Mouse (Mus musculus): ENCODE measurements at regions not wholly inside any gene's neighbourhood (a gene's known extent, or its start where the extent isn't known, plus 50 kb on each side); places are given as distances from the start of the nearest gene placed in this dataset.
"Not testable (repeated sequence)": the region's sequence is repeated elsewhere in the genome, so short reads cannot be mapped to it uniquely, and the experiment has no call there.

GRCm38 (mm10) chr3:157371509-157371908 is 162.5 kb upstream of the Zranb2 start:
- Histone ChIP-seq H3K36me3 (replicated peaks) (no peaks in the 10 kb centered on the region), H3K4me2 (no peak overlapping the region), H3K9me3 (no peaks in the 10 kb centered on the region), H3K9ac (no peak overlapping the region), H3K4me3 (no peak overlapping the region), H3K27ac (no peak overlapping the region), H3K4me1 (no peaks in the 10 kb centered on the region), H3K27me3 (replicated peaks) (no peaks in the 10 kb centered on the region)
- ATAC-seq (replicated peaks) = no peak
- WGBS = 81% methylated on average over 3 of the region's 3 CpGs

DNA sequence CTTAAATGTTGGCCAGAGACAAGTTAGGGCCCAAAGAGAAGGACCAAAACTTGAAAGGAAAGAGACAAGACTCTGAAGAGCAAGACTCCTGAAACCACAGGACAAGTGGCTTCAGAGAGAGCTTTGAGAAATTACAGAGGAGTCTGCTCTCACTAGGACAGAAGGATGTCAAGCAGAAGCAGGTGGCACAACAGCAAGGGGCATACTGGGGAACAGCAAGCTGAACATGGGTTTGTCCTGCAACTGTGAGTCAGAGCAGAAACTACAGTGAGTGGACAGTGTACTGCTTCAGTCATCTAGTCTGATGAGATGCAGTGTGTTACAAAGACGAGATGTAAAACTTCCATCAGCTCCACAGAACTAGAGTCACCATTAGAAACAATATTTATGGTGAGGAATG is 160.6 kb upstream of the Zranb2 start:
- H3K4me3 ChIP-seq = no peak overlapping the region
- no peaks in the 10 kb centered on the region for H3K36me3 ChIP-seq (replicated peaks)
- H3K4me2 ChIP-seq = no peak overlapping the region
- whole genome bisulfite sequencing = 74% methylated on average over 1 of the region's 1 CpGs
- H3K9ac ChIP-seq = no peak overlapping the region
- H3K9me3 ChIP-seq = no peaks in the 10 kb centered on the region
- no peaks in the 10 kb centered on the region for H3K27me3 ChIP-seq (replicated peaks)
- no peak overlapping the region for H3K27ac ChIP-seq
- ATAC-seq (replicated peaks) = no peak
- H3K4me1 ChIP-seq = no peaks in the 10 kb centered on the region

GRCm38 (mm10) chr3:157374178-157374577 is 159.8 kb upstream of the Zranb2 start:
- Histone ChIP-seq H3K27ac (no peak overlapping the region), H3K9me3 (no peaks in the 10 kb centered on the region), H3K9ac (no peak overlapping the region), H3K4me2 (no peak overlapping the region), H3K36me3 (replicated peaks) (no peaks in the 10 kb centered on the region), H3K4me1 (no peaks in the 10 kb centered on the region), H3K4me3 (no peak overlapping the region), H3K27me3 (replicated peaks) (no peaks in the 10 kb centered on the region)
- WGBS = 60% methylated on average over 1 of the region's 1 CpGs
- no peak for ATAC-seq (replicated peaks)

- H3K27ac ChIP-seq = no peak overlapping the region
- no peaks in the 10 kb centered on the region for H3K27me3 ChIP-seq (replicated peaks)
- 89% methylated on average over 8 of the region's 8 CpGs for WGBS
- H3K9ac ChIP-seq = no peak overlapping the region
- no peaks in the 10 kb centered on the region for H3K4me1 ChIP-seq
- H3K4me2 ChIP-seq = no peak overlapping the region
- no peak overlapping the region for H3K4me3 ChIP-seq
- no peak for ATAC-seq (replicated peaks)
- no peaks in the 10 kb centered on the region for H3K36me3 ChIP-seq (replicated peaks)
- H3K9me3 ChIP-seq = no peaks in the 10 kb centered on the region
Observed at GRCm38 (mm10) chr3:157377531-157377930, 156.4 kb upstream of the Zranb2 start.

DNA sequence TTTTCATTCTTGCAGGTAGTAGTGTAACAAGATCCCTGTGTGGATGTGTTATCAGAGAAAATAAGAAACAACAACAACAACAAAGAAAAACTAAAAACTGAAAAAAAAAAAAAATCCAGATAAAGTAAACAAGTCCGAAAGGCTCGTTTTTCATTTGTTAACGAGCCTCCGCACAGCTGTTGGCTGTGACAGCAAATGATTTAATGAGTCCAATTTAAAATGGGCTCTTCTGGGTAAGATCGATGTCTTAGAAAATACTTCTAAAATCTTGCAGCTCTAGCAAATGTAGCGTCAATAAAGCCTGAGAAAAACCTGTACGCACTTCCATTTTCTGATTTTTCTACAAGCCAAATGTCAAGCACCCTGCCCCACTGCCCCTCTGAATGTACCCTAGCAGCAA is 155.8 kb upstream of the Zranb2 start:
- H3K4me2 ChIP-seq = no peak overlapping the region
- no peaks in the 10 kb centered on the region for H3K4me1 ChIP-seq
- WGBS = 84% methylated on average over 7 of the region's 7 CpGs
- no peaks in the 10 kb centered on the region for H3K27me3 ChIP-seq (replicated peaks)
- H3K27ac ChIP-seq = no peak overlapping the region
- no peak for ATAC-seq (replicated peaks)
- H3K9me3 ChIP-seq = no peaks in the 10 kb centered on the region
- H3K36me3 ChIP-seq (replicated peaks) = no peaks in the 10 kb centered on the region
- H3K4me3 ChIP-seq = no peak overlapping the region
- no peak overlapping the region for H3K9ac ChIP-seq

GRCm38 (mm10) chr3:157391835-157392234 is 142.1 kb upstream of the Zranb2 start:
- Histone ChIP-seq H3K9ac (no peak overlapping the region), H3K4me1 (no peaks in the 10 kb centered on the region), H3K36me3 (replicated peaks) (no peaks in the 10 kb centered on the region), H3K27me3 (replicated peaks) (no peaks in the 10 kb centered on the region), H3K27ac (no peak overlapping the region), H3K4me2 (no peak overlapping the region), H3K4me3 (no peak overlapping the region), H3K9me3 (no peaks in the 10 kb centered on the region)
- ATAC-seq (replicated peaks) = no peak
- WGBS = 73% methylated on average over 1 of the region's 1 CpGs

DNA sequence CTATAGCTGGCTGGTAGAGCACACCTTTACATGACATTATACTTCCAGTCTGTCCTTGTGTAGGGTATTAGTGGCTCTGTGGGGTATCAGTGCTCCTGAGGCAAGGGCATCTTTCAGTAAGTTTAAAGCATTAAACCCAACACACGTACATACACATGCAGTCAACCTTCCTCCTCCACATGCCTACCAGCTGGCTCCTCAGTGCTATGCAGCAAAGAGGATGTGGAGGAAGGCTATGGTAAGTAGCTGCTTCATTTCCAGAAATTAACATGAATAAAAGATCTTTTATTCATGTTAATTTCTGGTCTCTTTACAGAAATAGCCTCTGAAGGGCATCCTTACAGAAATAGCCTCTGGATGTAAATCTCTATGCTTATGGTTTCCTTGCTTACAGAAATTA is 140.1 kb upstream of the Zranb2 start:
- Histone ChIP-seq H3K9me3 (no peaks in the 10 kb centered on the region), H3K4me1 (no peaks in the 10 kb centered on the region), H3K9ac (no peak overlapping the region), H3K4me2 (no peak overlapping the region), H3K36me3 (replicated peaks) (no peaks in the 10 kb centered on the region), H3K27me3 (replicated peaks) (no peaks in the 10 kb centered on the region), H3K4me3 (no peak overlapping the region), H3K27ac (no peak overlapping the region)
- WGBS = 77% methylated on average over 1 of the region's 1 CpGs
- no peak for ATAC-seq (replicated peaks)

DNA sequence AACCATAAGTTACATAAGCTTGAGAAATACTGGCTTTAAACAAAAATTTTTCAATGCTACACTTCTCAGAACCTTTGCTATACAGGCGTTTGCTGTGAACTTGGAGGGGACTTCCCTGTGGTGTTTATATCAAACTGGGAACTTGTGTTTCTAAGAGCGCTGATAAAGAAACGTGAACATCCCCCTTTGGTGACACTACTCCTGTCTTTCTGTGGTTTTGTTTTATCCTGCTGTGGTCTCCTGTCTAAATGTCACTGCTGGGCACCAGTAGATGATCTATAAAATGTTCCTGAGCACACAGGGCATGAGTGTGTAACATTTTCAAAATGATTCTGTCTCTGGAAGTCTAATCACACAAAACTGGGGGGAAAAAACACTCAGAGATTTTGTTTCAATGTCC is 134.1 kb upstream of the Zranb2 start:
- Histone ChIP-seq H3K36me3 (replicated peaks) (no peaks in the 10 kb centered on the region), H3K9me3 (no peaks in the 10 kb centered on the region), H3K4me1 (no peaks in the 10 kb centered on the region), H3K4me3 (no peak overlapping the region), H3K27me3 (replicated peaks) (no peaks in the 10 kb centered on the region), H3K27ac (no peak overlapping the region), H3K9ac (no peak overlapping the region), H3K4me2 (no peak overlapping the region)
- ATAC-seq (replicated peaks) = no peak
- 81% methylated on average over 3 of the region's 3 CpGs for WGBS

GRCm38 (mm10) chr3:157404054-157404453 is 129.9 kb upstream of the Zranb2 start:
- Histone ChIP-seq H3K4me1 (no peaks in the 10 kb centered on the region), H3K4me2 (no peak overlapping the region), H3K9ac (no peak overlapping the region), H3K4me3 (no peak overlapping the region), H3K27me3 (replicated peaks) (no peaks in the 10 kb centered on the region), H3K27ac (no peak overlapping the region), H3K36me3 (replicated peaks) (no peaks in the 10 kb centered on the region), H3K9me3 (no peaks in the 10 kb centered on the region)
- no peak for ATAC-seq (replicated peaks)
- 90% methylated on average over 3 of the region's 3 CpGs for WGBS

DNA sequence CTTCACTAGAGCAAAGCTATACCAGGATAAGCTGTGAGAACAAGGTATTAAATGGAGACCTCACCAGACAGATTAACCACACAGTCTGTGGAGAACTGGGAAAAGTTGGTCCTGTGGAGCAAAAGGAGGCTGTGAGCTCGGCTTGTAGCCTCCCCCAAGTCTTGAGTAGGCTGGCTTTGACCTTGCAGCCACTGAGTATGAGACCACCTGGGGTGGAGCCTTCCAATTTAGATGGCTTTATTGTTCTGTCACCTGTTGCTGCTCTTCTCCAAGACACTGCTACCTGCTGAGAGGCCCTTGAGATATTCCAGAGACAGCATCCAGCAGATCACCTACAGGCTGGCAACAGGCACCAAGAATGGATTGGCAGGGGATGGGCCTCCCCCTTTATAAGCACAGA is 110.5 kb upstream of the Zranb2 start:
- H3K27ac ChIP-seq; H3K9ac ChIP-seq; H3K4me2 ChIP-seq; H3K9me3 ChIP-seq; H3K4me1 ChIP-seq; H3K27me3 ChIP-seq (replicated peaks); H3K4me3 ChIP-seq; ATAC-seq (replicated peaks); H3K36me3 ChIP-seq (replicated peaks): not testable (repeated sequence)
- WGBS = 44% methylated on average over 1 of the region's 1 CpGs

DNA sequence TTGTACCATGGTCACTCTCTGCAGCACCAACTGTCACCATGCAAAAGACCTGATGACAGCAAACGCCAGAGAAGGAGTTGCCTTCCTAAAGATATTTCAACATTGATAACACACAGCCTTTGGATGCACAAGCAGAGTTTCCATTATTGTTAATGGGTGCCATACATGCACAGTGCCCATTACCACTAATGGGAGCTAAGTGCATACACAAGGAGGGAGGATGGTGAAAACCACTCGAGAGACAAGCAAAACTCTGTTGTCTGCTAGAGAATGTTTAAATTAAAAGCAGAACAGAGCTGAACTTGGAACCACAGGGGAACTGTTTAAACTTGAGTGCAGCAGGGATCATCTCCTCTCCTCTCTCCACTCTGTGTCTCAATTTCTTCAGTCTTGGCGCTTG is 107.2 kb upstream of the Zranb2 start:
- H3K4me3 ChIP-seq = no peak overlapping the region
- H3K4me2 ChIP-seq = no peak overlapping the region
- no peaks in the 10 kb centered on the region for H3K27me3 ChIP-seq (replicated peaks)
- 84% methylated on average over 3 of the region's 3 CpGs for WGBS
- no peak overlapping the region for H3K9ac ChIP-seq
- no peaks in the 10 kb centered on the region for H3K36me3 ChIP-seq (replicated peaks)
- ATAC-seq (replicated peaks) = no peak
- no peak overlapping the region for H3K27ac ChIP-seq
- no peaks in the 10 kb centered on the region for H3K4me1 ChIP-seq
- H3K9me3 ChIP-seq = no peaks in the 10 kb centered on the region

DNA sequence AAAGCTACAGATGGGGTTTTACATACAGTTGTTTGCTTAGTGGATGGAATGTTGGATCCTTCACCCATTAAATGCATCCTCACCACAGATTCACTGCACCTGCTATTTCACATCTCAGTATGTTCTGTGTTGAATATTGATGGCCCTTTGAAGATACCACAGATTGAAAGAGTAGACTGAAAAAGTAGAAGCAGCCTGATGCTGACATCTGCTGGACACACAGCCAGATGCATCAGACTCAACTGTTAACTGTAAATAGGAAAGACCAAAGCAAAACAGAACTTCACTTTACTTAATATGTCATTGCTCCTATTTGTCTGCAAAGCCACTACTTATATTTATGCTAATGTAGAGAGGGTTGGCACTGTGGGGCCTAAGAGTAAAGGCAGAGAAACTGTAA is 84.2 kb upstream of the Zranb2 start:
- no peaks in the 10 kb centered on the region for H3K4me1 ChIP-seq
- H3K27ac ChIP-seq = no peak overlapping the region
- no peak overlapping the region for H3K4me2 ChIP-seq
- no peak overlapping the region for H3K4me3 ChIP-seq
- H3K9me3 ChIP-seq = no peaks in the 10 kb centered on the region
- no peaks in the 10 kb centered on the region for H3K36me3 ChIP-seq (replicated peaks)
- no peak overlapping the region for H3K9ac ChIP-seq
- ATAC-seq (replicated peaks) = peak; percentile 87
- H3K27me3 ChIP-seq (replicated peaks) = no peaks in the 10 kb centered on the region

DNA sequence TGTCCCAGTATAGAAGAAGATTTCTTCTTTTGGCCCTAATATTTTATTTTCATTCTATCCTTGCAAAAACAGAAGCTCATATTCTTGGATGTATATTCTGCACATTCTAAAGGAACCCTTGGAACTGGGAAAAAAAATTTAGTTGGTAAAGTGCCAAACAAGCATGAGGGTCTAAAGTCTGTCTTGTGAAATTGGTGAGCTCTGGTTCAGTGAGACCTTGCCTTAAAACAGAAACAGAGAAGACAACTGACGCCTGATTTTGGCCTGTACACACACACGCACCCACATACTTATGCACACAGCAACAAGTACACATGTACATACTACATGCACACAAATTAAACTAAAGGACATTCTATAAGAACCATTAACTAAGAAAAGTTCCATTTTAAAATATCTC is 62.4 kb upstream of the Zranb2 start:
- Histone ChIP-seq H3K27ac (no peak overlapping the region), H3K36me3 (replicated peaks) (no peaks in the 10 kb centered on the region), H3K4me1 (no peaks in the 10 kb centered on the region), H3K4me2 (no peak overlapping the region), H3K9ac (no peak overlapping the region), H3K9me3 (no peaks in the 10 kb centered on the region), H3K27me3 (replicated peaks) (no peaks in the 10 kb centered on the region), H3K4me3 (no peak overlapping the region)
- no peak for ATAC-seq (replicated peaks)
- WGBS = 93% methylated on average over 2 of the region's 2 CpGs

GRCm38 (mm10) chr3:157472674-157473073 is 61.3 kb upstream of the Zranb2 start:
- Histone ChIP-seq H3K36me3 (replicated peaks) (no peaks in the 10 kb centered on the region), H3K4me2 (no peak overlapping the region), H3K4me1 (no peaks in the 10 kb centered on the region), H3K27ac (no peak overlapping the region), H3K9ac (no peak overlapping the region), H3K4me3 (no peak overlapping the region), H3K9me3 (no peaks in the 10 kb centered on the region), H3K27me3 (replicated peaks) (no peaks in the 10 kb centered on the region)
- WGBS = 84% methylated on average over 5 of the region's 5 CpGs
- no peak for ATAC-seq (replicated peaks)
